ENCODE assay signal across 7 mouse cellular contexts in genomic region chr12:112667619-112668297, GRCm38 (mm10). TPM values are rescaled to one million over a fixed set of nuclear protein-coding genes. Genes with fewer than 3 reads are reported as not detected.
DNase-seq lines count a peak whose midpoint lies in the region; ATAC-seq and TF ChIP-seq lines count a peak whose summit lies in the region.

No protein-coding gene starts in this region.

- H3K27me3 ChIP-seq in intestine, postnatal 0 days (replicated peaks; ENCODE audit: control insufficient read depth, insufficient read depth, low read length): no peaks in the 10 kb centered on the region
- H3K27me3 ChIP-seq in small intestine, adult 2 months (ENCODE audit: control insufficient read depth, insufficient read depth, low read length): no peaks in the 10 kb centered on the region

- 77% methylated on average over 10 of the region's 10 CpGs for WGBS in intestine, postnatal 0 days
- 61% methylated on average over 10 of the region's 10 CpGs for WGBS in small intestine, adult 2 months

- no peak for TF ChIP-seq CTCF in intestine, postnatal 0 days (IDR thresholded peaks at IDR 0.05; ENCODE audit: low read depth)
- no peak for TF ChIP-seq CTCF in small intestine, adult 2 months (IDR thresholded peaks at IDR 0.05; ENCODE audit: extremely low read depth, insufficient read length, insufficient replicate concordance, low read depth, low read length)

- H3K9me3 ChIP-seq in intestine, postnatal 0 days (ENCODE audit: control insufficient read depth): no peaks in the 10 kb centered on the region

- DNase-seq in lung, adult 18-20 months: peak; percentile 56 to 66
- DNase-seq in lung, postnatal 25 days (ENCODE audit: low spot score): no peak
- DNase-seq in heart, adult 8-10 months (ENCODE audit: low spot score): peak; percentile 60
- DNase-seq in layer of hippocampus, postnatal 10 days (ENCODE audit: low spot score in 2 of 2): no peak

- H3K4me2 ChIP-seq in intestine, postnatal 0 days (replicated peaks; ENCODE audit: low read depth): no peak overlapping the region; the same call in 1 of the 2 replicates

- peak overlapping the region; percentile 0; the same call in 1 of the 2 replicates for H3K27ac ChIP-seq in intestine, postnatal 0 days (ENCODE audit: low read depth, low read length)
- H3K27ac ChIP-seq in small intestine, adult 2 months (ENCODE audit: insufficient read depth, low read depth, low read length): 0 out of 2 replicates have a peak overlapping the region, but pooled peaks have one; percentile 18

- no peak overlapping the region for H3K4me3 ChIP-seq in intestine, postnatal 0 days (ENCODE audit: low read depth, low read length)
- peak overlapping the region; percentile 23 for H3K4me3 ChIP-seq in small intestine, adult 2 months (ENCODE audit: low read depth, low read length)

- H3K9ac ChIP-seq in intestine, postnatal 0 days (ENCODE audit: low read depth, low read length): no peak overlapping the region

- no peak; the same call in 1 of the 2 replicates for TF ChIP-seq POLR2A in small intestine, adult 2 months (IDR thresholded peaks at IDR 0.05; ENCODE audit: low read depth, low read length)

- H3K4me1 ChIP-seq in intestine, postnatal 0 days (replicated peaks; ENCODE audit: control insufficient read depth, insufficient read depth, low read length): peaks cover 27% of the 10 kb centered on the region
- peaks cover 16% of the 10 kb centered on the region for H3K4me1 ChIP-seq in small intestine, adult 2 months (ENCODE audit: control insufficient read depth, insufficient read depth, insufficient read length, low read length)

- ATAC-seq in intestine, postnatal 0 days: no peak
- no peak for ATAC-seq in megakaryocyte-erythroid progenitor cell, adult 5-6 weeks (replicated peaks; ENCODE audit: low FRiP score, low TSS enrichment, poor library complexity, severe bottlenecking)

- peaks cover 69% of the 10 kb centered on the region for H3K36me3 ChIP-seq in intestine, postnatal 0 days (ENCODE audit: control insufficient read depth, insufficient read depth)
- peaks cover 28% of the 10 kb centered on the region for H3K36me3 ChIP-seq in small intestine, adult 2 months (ENCODE audit: control insufficient read depth, insufficient read depth, low read length)

RNA-seq across cellular contexts. Expression of gene Akt1, which starts 6.9 kb away (rescaled TPM):
- 100 to 1,000 TPM; 161 to 195 (median 179) TPM for total RNA-seq in heart, adult 8-10 months (2022)
- 121 and 125 TPM in 2 replicates for polyA plus RNA-seq in intestine, postnatal 0 days (2015; fragmentation: Nextera tagmentation; extraction: Ambion mirVana)
- polyA plus RNA-seq in small intestine, adult 2 months (2012; rRNA removed): 79.0 and 88.7 TPM in 2 replicates
- 100 to 1,000 TPM; 182 to 185 TPM for total RNA-seq in layer of hippocampus, postnatal 10 days (2021)
- total RNA-seq in megakaryocyte-erythroid progenitor cell, adult 5-6 weeks (2014; fragmentation: Nextera tagmentation): 101 and 119 TPM in 2 replicates
- 42.9 and 71.8 TPM in 2 replicates for total RNA-seq in megakaryocyte-erythroid progenitor cell, adult 5-6 weeks (2017)

RNA-seq across cellular contexts. Expression of gene Zbtb42, which starts 10.9 kb away (rescaled TPM):
- 1 to 10 TPM; 4.0 to 5.5 (median 4.9) TPM for total RNA-seq in heart, adult 8-10 months (2022)
- 8.1 and 8.3 TPM in 2 replicates for polyA plus RNA-seq in intestine, postnatal 0 days (2015; fragmentation: Nextera tagmentation; extraction: Ambion mirVana)
- 27.7 and 32.8 TPM in 2 replicates for polyA plus RNA-seq in small intestine, adult 2 months (2012; rRNA removed)
- under 1 TPM; 0.33 to 0.80 TPM for total RNA-seq in layer of hippocampus, postnatal 10 days (2021)
- 0.33 and 0.67 TPM in 2 replicates for total RNA-seq in megakaryocyte-erythroid progenitor cell, adult 5-6 weeks (2014; fragmentation: Nextera tagmentation)
- total RNA-seq in megakaryocyte-erythroid progenitor cell, adult 5-6 weeks (2017): 0.11 and 6.8 TPM in 2 replicates

RNA-seq across cellular contexts. Expression of gene Siva1, which starts 23.3 kb away (rescaled TPM):
- 10 to 100 TPM; 28.3 to 35.2 (median 30.0) TPM for total RNA-seq in heart, adult 8-10 months (2022)
- 52.6 and 54.5 TPM in 2 replicates for polyA plus RNA-seq in intestine, postnatal 0 days (2015; fragmentation: Nextera tagmentation; extraction: Ambion mirVana)
- polyA plus RNA-seq in small intestine, adult 2 months (2012; rRNA removed): 16.1 and 31.3 TPM in 2 replicates
- total RNA-seq in layer of hippocampus, postnatal 10 days (2021): 10 to 100 TPM; 17.0 to 19.5 TPM
- 168 and 170 TPM in 2 replicates for total RNA-seq in megakaryocyte-erythroid progenitor cell, adult 5-6 weeks (2014; fragmentation: Nextera tagmentation)
- total RNA-seq in megakaryocyte-erythroid progenitor cell, adult 5-6 weeks (2017): 169 and 202 TPM in 2 replicates

RNA-seq across cellular contexts. Expression of gene Adssl1, which starts 47.9 kb away (rescaled TPM):
- total RNA-seq in heart, adult 8-10 months (2022): 100 to 1,000 TPM; 184 to 207 (median 193) TPM
- polyA plus RNA-seq in intestine, postnatal 0 days (2015; fragmentation: Nextera tagmentation; extraction: Ambion mirVana): 0.57 and 0.67 TPM in 2 replicates
- 4.3 and 5.6 TPM in 2 replicates for polyA plus RNA-seq in small intestine, adult 2 months (2012; rRNA removed)
- total RNA-seq in layer of hippocampus, postnatal 10 days (2021): 1 to 10 TPM; 2.1 to 2.4 TPM
- 3.7 and 6.2 TPM in 2 replicates for total RNA-seq in megakaryocyte-erythroid progenitor cell, adult 5-6 weeks (2014; fragmentation: Nextera tagmentation)
- 5.0 and 5.8 TPM in 2 replicates for total RNA-seq in megakaryocyte-erythroid progenitor cell, adult 5-6 weeks (2017)

RNA-seq across cellular contexts. Expression of gene Cep170b, which starts 52.5 kb away (rescaled TPM):
- 10 to 100 TPM; 12.3 to 14.7 (median 13.4) TPM for total RNA-seq in heart, adult 8-10 months (2022)
- polyA plus RNA-seq in intestine, postnatal 0 days (2015; fragmentation: Nextera tagmentation; extraction: Ambion mirVana): 12.7 and 13.4 TPM in 2 replicates
- polyA plus RNA-seq in small intestine, adult 2 months (2012; rRNA removed): 59.3 and 99.3 TPM in 2 replicates
- 100 to 1,000 TPM; 180 to 199 TPM for total RNA-seq in layer of hippocampus, postnatal 10 days (2021)
- 0.07 and 2.0 TPM in 2 replicates for total RNA-seq in megakaryocyte-erythroid progenitor cell, adult 5-6 weeks (2014; fragmentation: Nextera tagmentation)
- 0.11 and 20.5 TPM in 2 replicates for total RNA-seq in megakaryocyte-erythroid progenitor cell, adult 5-6 weeks (2017)

Comparison
In these comparisons a context has a peak if more than half of its experiments do, and no peak if none do; other contexts are left out.
1. DNase-seq: peak in lung, adult 18-20 months (2 of 2) and heart, adult 8-10 months (single experiment); none in lung, postnatal 25 days (single experiment) and layer of hippocampus, postnatal 10 days (0 of 2).
2. RNA of gene Siva1, which starts 23.3 kb away (total RNA-seq): 168 to 202 TPM in megakaryocyte-erythroid progenitor cell, adult 5-6 weeks; 28.3 to 35.2 TPM in heart, adult 8-10 months and 17.0 to 19.5 TPM in layer of hippocampus, postnatal 10 days; every median in the first group is over 4 times any median in the second.